Mouse (Mus musculus): Measurements from ENCODE around the gene Pou2f2. TPM values are rescaled to one million over a fixed set of nuclear protein-coding genes. Genes with fewer than 3 reads are reported as not detected.

The Pou2f2 gene
- total RNA-seq, 2 experiments from 2014 or later, result 11.8 to 13.7 TPM

Small RNA genes lying within 50 kb of the gene (microRNA-seq; reads per million reads assigned to microRNA genes)
- 0 reads per million in 2 experiments for gene Mir6537
- 0 to 2.0 reads per million in 2 experiments for gene Mir7048

Other genes starting within 250 kb of the Pou2f2 start
- gene Gm4881, start 235.2 kb downstream of the Pou2f2 start, total RNA-seq (2021), result not detected
- 100 to 1,000 TPM; 266 to 283 TPM for gene Rabac1, start 207.0 kb downstream of the Pou2f2 start, total RNA-seq (2021)
- 1,000 to 10,000 TPM; 1,972 to 2,046 TPM for gene Atp1a3, start 173.8 kb downstream of the Pou2f2 start, total RNA-seq (2021)
- 100 to 1,000 TPM; 215 to 242 TPM for gene Grik5, start 107.4 kb downstream of the Pou2f2 start, total RNA-seq (2021)
- 10 to 100 TPM; 31.4 to 37.0 TPM for gene Zfp574, start 107.2 kb downstream of the Pou2f2 start, total RNA-seq (2021)
- gene Dedd2, start 40.9 kb upstream of the Pou2f2 start, total RNA-seq (2021), result 10 to 100 TPM; 24.1 to 25.4 TPM
- gene Zfp526, start 41.7 kb upstream of the Pou2f2 start, total RNA-seq (2021), result 10 to 100 TPM in 1 of 2 experiments, 1 to 10 TPM in 1; 10.0 to 11.1 TPM
- gene Gsk3a, start 58.1 kb upstream of the Pou2f2 start, total RNA-seq (2021), result 100 to 1,000 TPM; 213 to 224 TPM
- gene Erf, start 71.0 kb upstream of the Pou2f2 start, total RNA-seq (2021), result 10 to 100 TPM; 65.1 to 75.6 TPM
- 100 to 1,000 TPM; 211 to 223 TPM for gene Cic, start 88.0 kb upstream of the Pou2f2 start, total RNA-seq (2021)
- 10 to 100 TPM; 26.7 to 28.0 TPM for gene Pafah1b3, start 118.3 kb upstream of the Pou2f2 start, total RNA-seq (2021)
- gene Prr19, start 121.7 kb upstream of the Pou2f2 start, total RNA-seq (2021), result not detected
- 10 to 100 TPM; 47.8 to 55.1 TPM for gene Tmem145, start 126.4 kb upstream of the Pou2f2 start, total RNA-seq (2021)
- gene Megf8, start 137.4 kb upstream of the Pou2f2 start, total RNA-seq (2021), result 100 to 1,000 TPM in 1 of 2 experiments, 10 to 100 TPM in 1; 99.2 to 105 TPM
- not detected for gene Cnfn, start 190.0 kb upstream of the Pou2f2 start, total RNA-seq (2021)
- gene Lipe, start 219.0 kb upstream of the Pou2f2 start, total RNA-seq (2021), result 1 to 10 TPM; 5.4 to 6.4 TPM
- gene Cxcl17, start 233.2 kb upstream of the Pou2f2 start, total RNA-seq (2021), result not detected